In the genomic region with DNA sequence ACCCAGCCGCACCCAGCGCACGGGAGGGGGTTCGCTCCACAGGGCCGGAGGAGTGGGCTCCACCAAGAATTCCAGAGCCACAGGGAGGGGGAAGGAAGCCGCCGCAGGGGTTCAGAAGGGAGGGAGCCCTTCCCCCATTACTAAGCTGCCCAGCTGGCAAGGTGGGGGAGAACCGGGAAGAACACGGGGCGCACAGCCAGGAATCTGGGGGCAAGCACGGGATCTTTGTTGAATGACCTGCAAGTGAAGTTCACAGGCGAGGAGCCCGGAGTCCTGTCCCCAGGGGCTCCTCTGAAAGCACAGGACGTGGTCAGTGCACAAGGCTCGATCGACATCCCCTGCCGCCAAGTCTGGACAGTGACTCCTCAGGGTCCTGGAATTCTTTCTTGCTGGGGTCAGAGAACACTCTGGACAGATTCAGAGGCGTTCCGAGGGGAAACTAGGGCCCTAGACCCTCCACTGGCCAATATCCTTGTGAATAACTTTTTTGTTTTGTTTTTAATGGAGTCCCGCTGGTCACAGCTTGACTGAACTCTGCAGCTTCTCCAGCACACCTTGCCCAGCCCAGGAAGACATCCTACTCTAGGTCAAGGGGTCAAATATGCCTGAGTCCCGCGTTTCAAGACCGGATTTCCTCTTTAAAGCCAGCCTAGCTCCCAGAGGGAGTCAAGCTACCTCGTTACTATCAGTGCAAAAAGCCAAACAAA, we compare ENCODE assay signal across 8 mouse cellular contexts. TPM values are rescaled to one million over a fixed set of nuclear protein-coding genes. Genes with fewer than 3 reads are reported as not detected.
DNase-seq lines count a peak whose midpoint lies in the region; ATAC-seq lines count a peak whose summit lies in the region.

No protein-coding gene starts in this region.

- ATAC-seq in forebrain, embryonic 16.5 days: 0 out of 2 replicates have a peak, but pooled peaks have one; percentile 20
- no peak for ATAC-seq in midbrain, embryonic 15.5 days (replicated peaks)

- peak overlapping the region; percentile 29 for H3K4me3 ChIP-seq in forebrain, embryonic 16.5 days (replicated peaks; ENCODE audit: low read length)
- H3K4me3 ChIP-seq in limb, embryonic 10.5 days: peak overlapping the region; percentile 45
- peak overlapping the region; percentile 21 for H3K4me3 ChIP-seq in midbrain, embryonic 15.5 days

- no peaks in the 10 kb centered on the region for H3K27me3 ChIP-seq in forebrain, embryonic 16.5 days (replicated peaks; ENCODE audit: control insufficient read depth, insufficient read depth, low read length)
- H3K27me3 ChIP-seq in limb, embryonic 10.5 days (ENCODE audit: low read depth, poor library complexity, severe bottlenecking): no peaks in the 10 kb centered on the region
- H3K27me3 ChIP-seq in midbrain, embryonic 15.5 days (replicated peaks): no peaks in the 10 kb centered on the region; the same call in 1 of the 2 replicates

- peak overlapping the region; percentile 68 for H3K4me2 ChIP-seq in forebrain, embryonic 16.5 days (ENCODE audit: low read length)
- H3K4me2 ChIP-seq in midbrain, embryonic 15.5 days: peak overlapping the region; percentile 52

- H3K36me3 ChIP-seq in forebrain, embryonic 16.5 days (ENCODE audit: control insufficient read depth, insufficient read depth): no peaks in the 10 kb centered on the region
- no peaks in the 10 kb centered on the region for H3K36me3 ChIP-seq in limb, embryonic 10.5 days
- H3K36me3 ChIP-seq in midbrain, embryonic 15.5 days (replicated peaks): no peaks in the 10 kb centered on the region

- H3K9ac ChIP-seq in forebrain, embryonic 16.5 days (replicated peaks; ENCODE audit: low read depth, low read length): peak overlapping the region; percentile 52
- no peak overlapping the region for H3K9ac ChIP-seq in midbrain, embryonic 15.5 days

- H3K4me1 ChIP-seq in forebrain, embryonic 16.5 days (replicated peaks; ENCODE audit: control insufficient read depth, insufficient read depth, low read length): peaks cover 14% of the 10 kb centered on the region
- peaks cover 35% of the 10 kb centered on the region for H3K4me1 ChIP-seq in limb, embryonic 10.5 days
- peaks cover 19% of the 10 kb centered on the region for H3K4me1 ChIP-seq in midbrain, embryonic 15.5 days

- DNase-seq in embryo, embryonic 10 days (ENCODE audit: low spot score): peak; percentile 75
- DNase-seq in embryo, embryonic 10.5 days (ENCODE audit: low spot score): no peak
- DNase-seq in heart, postnatal 4 days: peak; percentile 55
- peak; percentile 65 for DNase-seq in limb, embryonic 10.5 days (ENCODE audit: low spot score)
- DNase-seq in spleen, postnatal 14 days (ENCODE audit: low spot score in 2 of 2): no peak
- no peak for DNase-seq in left cerebral cortex, postnatal 25 days (ENCODE audit: low spot score in 2 of 2)

- 0 out of 2 replicates have a peak overlapping the region, but pooled peaks have one; percentile 9 for H3K27ac ChIP-seq in forebrain, embryonic 16.5 days (ENCODE audit: low read length)
- H3K27ac ChIP-seq in limb, embryonic 10.5 days: peak overlapping the region; percentile 87
- H3K27ac ChIP-seq in midbrain, embryonic 15.5 days: no peak overlapping the region

- WGBS in forebrain, embryonic 16.5 days: 4% methylated on average over 24 of the region's 24 CpGs
- 2% methylated on average over 24 of the region's 24 CpGs for WGBS in limb, embryonic 10.5 days
- WGBS in midbrain, embryonic 15.5 days: 3% methylated on average over 24 of the region's 24 CpGs

- intact Hi-C loops in left cerebral cortex, postnatal 25 days (cut with DNase I): no loop called here

- H3K9me3 ChIP-seq in forebrain, embryonic 16.5 days (ENCODE audit: control insufficient read depth, low read length): no peaks in the 10 kb centered on the region
- H3K9me3 ChIP-seq in limb, embryonic 10.5 days (replicated peaks): no peaks in the 10 kb centered on the region
- H3K9me3 ChIP-seq in midbrain, embryonic 15.5 days: no peaks in the 10 kb centered on the region

RNA-seq across cellular contexts. Expression of gene Zfp423, which starts 15.5 kb away (rescaled TPM):
- polyA plus RNA-seq in forebrain, embryonic 16.5 days (2015; fragmentation: Nextera tagmentation; extraction: Ambion mirVana): 13.3 and 20.6 TPM in 2 replicates
- 10 to 100 TPM; 12.9 to 16.2 TPM for total RNA-seq in heart, postnatal 4 days (2021)
- polyA plus RNA-seq in limb, embryonic 10.5 days (2016; fragmentation: Nextera tagmentation; extraction: Ambion mirVana): 23.6 and 29.4 TPM in 2 replicates
- 35.1 and 35.7 TPM in 2 replicates for polyA plus RNA-seq in midbrain, embryonic 15.5 days (2015; fragmentation: Nextera tagmentation; extraction: Ambion mirVana)
- total RNA-seq in left cerebral cortex, postnatal 25 days (2021): 10 to 100 TPM; 25.3 TPM

Comparison
In these comparisons a context has a peak if more than half of its experiments do, and no peak if none do; other contexts are left out.
1. DNase-seq: peak in embryo, embryonic 10 days (single experiment), heart, postnatal 4 days (single experiment) and limb, embryonic 10.5 days (single experiment); none in embryo, embryonic 10.5 days (single experiment), spleen, postnatal 14 days (0 of 2) and left cerebral cortex, postnatal 25 days (0 of 2).
2. Peak in every context shown above with its lines, with median percentiles within 50 percentile points of each other: H3K4me3 ChIP-seq.